Mouse (Mus musculus): ENCODE results near the gene Zfp345.
"Not testable (repeated sequence)": the region's sequence is repeated elsewhere in the genome, so short reads cannot be mapped to it uniquely, and the experiment has no call there.

Gene Zfp345

DNA sequence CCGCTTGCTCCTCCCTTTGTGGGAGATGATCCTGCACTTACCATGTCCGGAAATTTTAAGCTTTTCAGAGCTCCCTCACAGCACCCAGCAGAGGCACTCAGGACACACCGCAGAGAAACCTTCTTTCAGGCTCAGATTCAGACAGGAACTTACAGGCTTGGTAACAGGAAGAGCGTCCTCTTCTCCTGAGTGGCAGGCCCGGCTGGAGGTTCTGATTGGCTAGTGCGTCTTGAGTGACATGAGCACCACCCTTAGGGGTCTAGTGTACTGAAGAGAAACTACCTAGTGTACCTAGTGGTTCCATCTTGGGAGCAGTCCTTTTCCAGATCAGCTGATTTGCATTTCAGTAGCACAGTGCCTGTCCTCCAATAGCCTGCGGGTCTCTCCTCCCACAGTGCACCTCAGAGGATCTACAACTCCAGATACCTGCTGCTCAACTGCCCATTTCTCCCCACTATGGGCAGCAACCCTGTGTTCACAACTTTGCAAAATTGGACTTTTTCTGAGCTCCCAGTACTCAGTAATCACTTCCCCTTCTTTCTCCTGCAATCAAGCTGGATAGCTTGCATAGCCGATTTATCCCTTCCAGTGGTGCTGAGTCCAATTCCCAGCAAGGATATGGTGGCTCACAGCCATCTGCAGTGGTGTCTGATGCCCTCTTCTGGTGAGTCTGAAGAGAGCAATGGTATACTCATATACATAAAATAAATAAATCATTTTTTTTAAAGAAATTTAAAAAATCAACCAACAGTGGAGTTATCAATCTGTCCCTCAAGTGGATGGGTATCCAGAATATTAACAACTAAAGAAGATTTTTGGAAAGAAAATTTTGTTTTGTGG is at the start of gene Zfp345:
Zfp345 (minus strand) TSS at position 153 of the 840 bp plus-strand sequence.
- not testable (repeated sequence) for DNase-seq (ENCODE audit: low spot score in 2 of 2)

DNA sequence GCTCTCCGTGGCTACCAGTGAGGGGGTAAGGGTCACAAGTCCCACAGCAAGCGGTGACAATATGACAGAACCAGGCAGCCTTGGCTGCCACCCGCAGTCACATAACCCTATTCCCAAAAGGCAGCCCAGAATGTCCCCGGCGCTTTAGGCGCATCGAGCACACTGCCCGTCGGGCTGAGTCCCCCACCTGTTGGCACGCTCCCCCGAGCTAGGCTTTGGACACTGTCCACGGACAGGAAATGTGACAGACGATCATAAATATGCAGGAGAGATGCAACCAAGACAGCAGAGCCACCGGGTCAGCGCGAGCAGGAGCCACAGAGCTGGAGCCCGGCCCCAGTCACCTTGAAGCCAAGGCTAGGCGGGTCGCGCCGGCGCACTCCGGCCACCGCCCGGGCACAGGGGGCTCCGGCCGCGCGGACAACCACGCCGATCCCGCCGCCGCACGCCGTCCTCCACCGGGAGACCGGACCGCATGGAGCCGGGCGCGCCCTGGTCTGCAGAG is 40.9 kb upstream of the Zfp345 start:
- no peak for DNase-seq (ENCODE audit: low spot score in 2 of 2)

DNA sequence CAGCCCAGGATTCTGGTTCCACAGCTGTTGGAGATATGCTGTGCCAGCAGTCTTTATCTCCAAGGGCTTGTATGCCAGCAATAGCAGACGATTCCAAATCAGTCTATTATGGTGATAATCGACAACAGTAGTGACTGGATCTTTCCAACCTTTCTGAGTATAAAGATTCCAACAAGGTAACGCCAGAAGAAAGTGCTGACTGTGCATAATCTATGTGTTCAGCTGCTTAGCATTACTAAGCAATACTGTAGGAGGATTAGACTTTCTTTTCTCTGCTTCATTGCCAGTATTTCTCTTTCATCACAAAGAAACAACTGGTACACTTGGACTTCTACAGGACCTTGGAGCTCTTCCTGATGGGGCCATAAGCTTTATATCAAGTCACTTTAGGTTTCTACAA is 27.9 kb upstream of the Zfp345 start:
- no peak for DNase-seq (ENCODE audit: low spot score in 2 of 2)

DNA sequence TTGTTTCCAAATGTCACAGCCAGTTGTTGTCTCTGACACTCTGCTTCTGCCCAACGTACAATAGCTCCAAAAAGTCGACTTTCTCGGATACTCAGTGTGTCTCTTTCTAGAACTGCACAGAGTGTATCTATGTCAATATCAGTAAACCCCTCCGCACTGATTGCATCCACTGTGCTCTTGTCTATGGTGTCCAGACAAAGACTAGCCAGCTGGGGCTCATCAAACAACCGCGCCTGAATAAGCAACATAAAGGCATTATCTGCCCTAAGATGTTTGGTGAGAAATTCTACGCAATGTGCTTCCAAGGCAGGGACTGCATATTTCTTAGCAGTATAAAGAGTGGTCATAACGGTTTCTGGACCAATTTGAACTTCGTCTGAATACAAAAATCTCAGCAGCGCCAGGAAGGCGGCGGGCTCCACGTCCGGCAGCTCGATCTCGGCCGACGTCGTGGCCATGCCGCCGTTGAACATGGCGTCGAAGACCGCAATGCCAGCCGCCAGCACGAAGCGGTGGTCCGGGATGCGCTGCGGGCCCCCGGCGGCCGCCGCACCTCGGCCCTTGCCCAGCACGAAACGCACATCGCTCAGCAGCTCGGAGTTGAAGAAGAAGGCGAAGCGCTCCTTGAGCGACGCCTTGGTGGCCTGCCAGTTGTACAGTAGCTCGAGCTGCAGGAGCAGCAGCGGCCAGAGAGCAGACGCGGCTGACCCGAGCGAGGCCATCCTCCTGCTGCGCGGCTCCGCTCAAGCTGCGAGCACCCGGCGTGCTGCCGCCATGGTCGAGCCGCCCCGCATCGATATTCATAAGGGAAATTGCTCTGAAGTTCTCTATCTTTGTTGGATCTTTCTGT is 15.5 kb upstream of the Zfp345 start:
- not testable (repeated sequence) for DNase-seq (ENCODE audit: low spot score in 2 of 2)

DNA sequence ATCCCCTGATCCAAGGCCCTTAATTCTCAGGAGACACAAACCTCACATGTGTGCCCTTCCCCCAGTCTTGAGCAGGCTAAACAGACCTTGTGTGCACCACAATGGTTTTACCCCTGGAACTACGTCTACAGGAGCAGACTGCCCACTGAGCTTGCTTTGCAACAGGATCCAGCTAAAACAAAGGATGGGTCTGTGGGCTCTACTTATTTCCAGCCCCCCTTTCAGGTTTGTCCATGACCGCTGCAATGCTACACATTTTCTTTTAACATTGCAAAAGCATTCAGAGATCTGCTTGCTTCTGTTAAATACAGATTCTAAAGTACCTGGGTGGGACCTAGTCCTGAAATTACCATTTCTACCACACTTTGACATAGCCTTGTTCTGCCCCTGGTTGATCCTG is 8.1 kb upstream of the Zfp345 start:
- no peak for DNase-seq (ENCODE audit: low spot score in 2 of 2)

DNA sequence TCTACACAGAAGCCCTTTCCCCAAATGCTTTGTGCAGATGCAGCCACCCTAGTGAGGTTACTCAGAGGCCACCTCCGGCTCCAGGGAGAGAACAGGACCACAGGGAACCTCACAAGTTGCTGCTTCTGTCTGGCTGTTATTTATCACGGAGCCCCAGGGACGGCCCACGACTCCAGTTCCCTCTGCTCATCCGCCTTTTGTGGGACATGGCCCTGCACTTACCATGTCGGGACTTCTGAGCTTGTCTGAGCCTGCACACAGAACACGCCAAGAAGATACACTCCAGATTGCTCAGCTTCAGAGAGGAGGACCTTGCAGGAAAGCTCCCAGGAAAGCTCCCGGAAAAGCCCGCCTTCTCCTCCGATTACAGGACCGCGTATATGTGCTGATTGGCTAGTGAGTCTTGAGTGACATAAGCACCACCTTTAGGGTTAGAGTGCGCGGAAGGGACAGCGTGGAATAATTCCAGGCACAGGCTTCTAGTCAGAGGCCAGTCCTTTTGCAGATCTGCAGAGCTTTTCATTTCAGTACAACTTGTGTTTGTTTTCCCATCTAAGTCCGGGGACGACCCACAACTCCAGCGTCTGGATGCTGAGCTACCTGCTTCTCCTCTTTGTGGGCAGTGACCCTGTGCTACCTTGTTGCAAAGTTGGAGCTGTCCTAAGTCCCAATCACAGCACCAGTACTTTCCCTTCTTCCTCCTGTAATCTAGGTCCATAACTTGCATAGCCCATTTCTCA is 33.5 kb downstream of the Zfp345 start, which contains the start of gene Zfp442:
Zfp442 (minus strand) TSS at position 307 of the 740 bp plus-strand sequence.
- DNase-seq (ENCODE audit: low spot score in 2 of 2) = peak; percentile 19 to 47

DNA sequence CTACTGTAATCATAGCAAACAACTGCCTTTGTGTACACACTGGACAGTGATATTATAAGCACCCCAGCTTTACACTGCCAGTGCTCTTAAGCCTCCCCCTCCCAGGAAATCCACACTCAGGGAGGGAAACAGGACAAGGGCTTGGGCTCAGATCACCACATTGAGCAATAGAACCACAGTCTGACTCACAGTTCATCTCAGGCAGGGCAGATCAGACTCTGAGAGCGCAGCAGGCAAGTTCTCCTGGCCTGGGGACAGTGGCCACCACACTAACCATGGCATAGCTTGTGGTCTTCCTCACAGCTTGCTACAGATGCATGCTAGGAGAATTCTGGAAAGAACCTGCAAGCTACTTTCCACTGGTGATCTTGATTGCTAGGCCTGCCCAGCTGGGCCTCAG is 45.8 kb downstream of the Zfp345 start:
- not testable (repeated sequence) for DNase-seq (ENCODE audit: low spot score in 2 of 2)
